Mouse (Mus musculus) neural tube, embryonic 11.5 days (tissue): ENCODE measurements around the gene Plekha5. TPM values are rescaled to one million over a fixed set of nuclear protein-coding genes. Genes with fewer than 3 reads are reported as not detected.

Experiments
- ATAC-seq: fragments of 200-750 bp; cut with Nextera tagmentation; 2 replicates; pipeline ENCODE4 v1.8.0; 2017; ENCODE audit warnings: moderate number of reproducible peaks, mild to moderate bottlenecking, moderate TSS enrichment, moderate library complexity; ENCODE audit not compliant: insufficient read depth, low FRiP score, low TSS enrichment
- DNase-seq: peaks from one replicate; pipeline ENCODE4 v3.0.0-alpha.2; 2015; ENCODE audit warnings: low spot score
- H3K27ac ChIP-seq: fragments of 300-500 bp; sonication (generic); 2 replicates; pipeline ENCODE4 v1.5.1; 2014; ENCODE audit warnings: low read depth, mild to moderate bottlenecking, low read length
- H3K27me3 ChIP-seq: fragments of 300-500 bp; sonication (generic); 2 replicates; pipeline ENCODE4 v1.6.1; 2014; ENCODE audit warnings: mild to moderate bottlenecking, low read length, mixed read lengths; ENCODE audit not compliant: control insufficient read depth, insufficient read depth
- H3K36me3 ChIP-seq: fragments of 300-500 bp; sonication (generic); 2 replicates; pipeline ENCODE4 v1.6.1; 2014; ENCODE audit warnings: mild to moderate bottlenecking, low read length, moderate library complexity, mixed read lengths; ENCODE audit not compliant: control insufficient read depth, insufficient read depth
- H3K4me1 ChIP-seq: fragments of 300-500 bp; sonication (generic); 2 replicates; pipeline ENCODE4 v1.6.1; 2014; ENCODE audit warnings: low read length, mixed read lengths; ENCODE audit not compliant: control insufficient read depth, insufficient read depth
- H3K4me2 ChIP-seq: fragments of 300-500 bp; sonication (generic); 2 replicates; pipeline ENCODE4 v1.6.1; 2014; ENCODE audit warnings: low read depth, mild to moderate bottlenecking, moderate library complexity
- H3K4me3 ChIP-seq: fragments of 300-500 bp; sonication (generic); 2 replicates; pipeline ENCODE4 v1.5.1; 2014; ENCODE audit warnings: low read depth, low read length
- H3K9ac ChIP-seq: fragments of 300-500 bp; sonication (generic); 2 replicates; pipeline ENCODE4 v1.6.1; 2014; ENCODE audit warnings: mild to moderate bottlenecking, low read length
- H3K9me3 ChIP-seq: fragments of 300-500 bp; sonication (generic); 2 replicates; pipeline ENCODE4 v1.6.1; 2016; ENCODE audit warnings: low read length; ENCODE audit not compliant: control insufficient read depth
- WGBS: fragments of 180-500 bp; shearing (Covaris S2); extraction: QIAGEN DNeasy Blood & Tissue Kit; methylation state at CpG from one replicate; pipeline ENCODE4 v1.1.7; 2014; 5-methylcytosine and 5-hydroxymethylcytosine counted together
- polyA plus RNA-seq: library from polyadenylated mRNA; unstranded; fragments of >200 nt; fragmentation: Nextera tagmentation; extraction: Ambion mirVana; gene quantifications from 2 replicates; pipeline ENCODE4 v1.2.1, GENCODE M21; 2014

The Plekha5 gene
- polyA plus RNA-seq, 1 experiment from 2014 or later, result 49.0 TPM

DNA sequence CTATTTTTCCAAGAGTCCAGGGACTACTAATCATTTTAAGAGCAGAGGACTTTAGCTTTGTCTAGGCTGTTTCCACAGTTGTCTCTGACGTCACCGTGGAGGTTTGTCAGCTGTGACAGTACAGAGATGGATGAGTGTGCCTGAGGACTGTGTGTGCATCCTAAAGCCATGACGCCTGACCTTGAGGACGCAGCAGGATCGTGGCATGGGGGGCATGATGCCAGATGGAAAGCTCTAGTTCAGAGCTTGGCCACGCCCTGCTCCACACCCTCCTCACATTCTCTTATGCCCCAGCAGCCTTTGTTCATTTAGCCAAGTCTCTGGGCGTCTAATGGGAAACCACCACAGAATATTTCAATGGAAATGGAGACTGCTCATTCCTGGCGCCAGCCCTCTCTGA, 111.7 kb downstream of the Plekha5 start:
- Histone ChIP-seq H3K4me2 (no peak overlapping the region), H3K4me1 (no peaks in the 10 kb centered on the region), H3K36me3 (peaks cover 10% of the 10 kb centered on the region), H3K27me3 (no peaks in the 10 kb centered on the region), H3K9me3 (no peaks in the 10 kb centered on the region), H3K27ac (no peak overlapping the region), H3K4me3 (no peak overlapping the region), H3K9ac (no peak overlapping the region)
- DNase-seq (no peak), ATAC-seq (no peak)
- 86% methylated on average over 8 of the region's 8 CpGs for WGBS

DNA sequence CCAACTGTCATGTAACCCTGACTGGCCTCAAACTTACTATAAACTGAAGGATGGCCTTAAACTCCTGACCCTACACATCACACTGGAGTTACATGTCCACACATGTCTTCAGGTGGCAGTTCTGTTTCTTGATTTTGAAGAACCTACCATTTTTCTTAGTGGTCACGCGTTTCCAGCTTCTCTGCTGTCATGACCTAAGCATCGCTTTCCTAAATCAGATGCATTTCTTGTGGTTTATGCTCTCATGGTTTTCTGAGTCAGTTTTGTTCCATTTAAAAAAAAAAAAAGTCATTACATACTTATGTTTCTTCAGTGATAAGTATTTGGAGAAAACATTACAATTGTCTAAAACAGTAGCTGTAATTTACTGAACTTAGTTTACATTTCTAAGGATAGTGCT, 118.1 kb downstream of the Plekha5 start:
- Histone ChIP-seq H3K4me1 (no peaks in the 10 kb centered on the region), H3K4me2 (no peak overlapping the region), H3K9me3 (no peaks in the 10 kb centered on the region), H3K27me3 (no peaks in the 10 kb centered on the region), H3K36me3 (peaks cover 4% of the 10 kb centered on the region), H3K4me3 (no peak overlapping the region), H3K27ac (no peak overlapping the region), H3K9ac (no peak overlapping the region)
- DNase-seq, result no peak
- WGBS, result 97% methylated on average over 3 of the region's 3 CpGs
- ATAC-seq, result no peak

DNA sequence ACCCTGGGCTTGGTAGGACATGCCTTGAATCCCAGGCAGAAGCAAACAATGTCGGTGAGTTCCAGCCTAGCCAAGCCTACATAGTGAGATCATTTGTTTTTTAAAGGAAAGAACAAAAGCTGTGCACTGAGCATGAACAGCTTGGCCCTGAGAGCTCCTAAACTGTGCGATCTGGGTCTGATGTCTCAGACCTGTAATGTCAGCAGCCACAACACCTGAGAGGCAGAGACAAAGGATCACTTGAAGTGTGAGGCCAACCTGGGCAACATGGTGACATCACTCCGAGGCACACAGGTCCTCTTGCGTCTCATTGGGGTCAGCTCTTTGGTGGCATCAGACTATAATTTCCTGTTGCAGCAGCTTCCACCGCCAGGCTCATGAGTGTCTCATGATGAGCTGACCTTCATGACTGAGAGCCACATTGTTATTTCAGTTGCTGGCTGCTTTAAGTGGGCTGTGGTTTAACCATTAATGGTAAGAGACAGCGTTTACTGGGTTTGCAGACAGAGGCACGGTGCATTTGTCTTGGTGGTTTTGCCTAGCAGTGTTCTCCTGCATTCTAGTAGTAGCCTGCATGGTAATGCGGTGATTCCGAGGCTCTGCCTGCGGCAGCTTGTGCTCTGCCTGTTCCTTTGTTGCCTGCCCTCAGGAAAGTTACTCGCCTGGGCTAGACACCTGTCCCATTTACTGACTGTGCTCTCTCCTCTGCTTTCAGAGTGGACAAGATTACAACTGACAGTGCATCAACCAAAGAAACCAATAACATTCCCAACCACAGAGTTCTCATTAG, 119.3 kb downstream of the Plekha5 start:
- Histone ChIP-seq H3K4me1 (no peaks in the 10 kb centered on the region), H3K27ac (no peak overlapping the region), H3K9ac (no peak overlapping the region), H3K27me3 (no peaks in the 10 kb centered on the region), H3K36me3 (peaks cover 4% of the 10 kb centered on the region), H3K9me3 (no peaks in the 10 kb centered on the region), H3K4me3 (no peak overlapping the region), H3K4me2 (no peak overlapping the region)
- WGBS, result 84% methylated on average over 11 of the region's 11 CpGs
- ATAC-seq (no peak), DNase-seq (no peak)

DNA sequence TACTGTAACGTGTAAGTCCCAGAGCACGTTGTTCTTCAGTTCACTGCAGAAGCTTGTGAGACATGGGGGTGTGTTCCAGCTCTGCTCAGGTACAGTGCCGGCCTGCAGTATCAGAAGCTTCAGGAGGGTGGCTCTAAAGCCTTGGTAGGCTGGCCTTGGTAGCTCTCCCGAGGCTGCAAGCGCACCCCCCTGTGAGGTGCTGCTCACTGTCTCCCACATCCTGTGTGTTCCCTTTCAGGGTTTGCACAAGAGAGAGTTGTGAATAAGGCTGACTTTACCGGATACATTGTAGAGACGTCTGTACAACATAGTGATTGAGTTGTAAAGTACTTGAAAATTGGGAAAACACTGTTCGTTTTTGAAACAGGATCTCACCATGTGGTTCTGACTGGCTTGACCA, 122.2 kb downstream of the Plekha5 start:
- Histone ChIP-seq H3K27ac (no peak overlapping the region), H3K9me3 (no peaks in the 10 kb centered on the region), H3K9ac (no peak overlapping the region), H3K27me3 (no peaks in the 10 kb centered on the region), H3K4me1 (no peaks in the 10 kb centered on the region), H3K4me3 (no peak overlapping the region), H3K36me3 (peaks cover 4% of the 10 kb centered on the region), H3K4me2 (no peak overlapping the region)
- ATAC-seq (no peak), DNase-seq (no peak)
- 91% methylated on average over 8 of the region's 8 CpGs for WGBS

DNA sequence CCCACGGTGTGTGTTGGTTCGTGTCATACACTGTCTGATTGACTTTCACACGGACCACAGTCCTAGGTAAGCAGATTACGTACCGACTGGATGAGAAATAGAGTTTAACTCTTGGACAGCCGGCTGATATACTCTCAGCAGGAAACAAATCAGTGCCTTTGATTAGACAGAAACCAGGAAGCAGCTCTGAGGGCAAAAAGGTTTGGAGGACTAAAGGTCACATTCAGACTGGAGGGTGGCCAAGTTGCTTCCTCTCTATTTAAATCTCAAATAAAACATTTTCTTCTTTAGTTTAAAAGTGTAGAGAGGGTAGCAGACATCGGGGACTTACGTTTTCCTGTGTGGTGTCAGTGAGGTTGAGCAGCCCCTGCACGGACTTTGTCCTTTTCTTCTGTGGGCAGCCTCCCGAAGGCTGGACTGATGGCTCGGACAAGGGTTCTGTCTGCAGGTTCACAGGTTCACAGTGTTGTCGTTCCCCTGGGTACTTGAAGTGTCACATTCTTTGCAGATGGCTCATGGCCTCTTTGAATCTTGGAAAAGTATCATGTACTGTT, 122.9 kb downstream of the Plekha5 start:
- no peak for DNase-seq
- Histone ChIP-seq H3K27ac (no peak overlapping the region), H3K9ac (no peak overlapping the region), H3K4me2 (no peak overlapping the region), H3K4me1 (no peaks in the 10 kb centered on the region), H3K27me3 (no peaks in the 10 kb centered on the region), H3K9me3 (no peaks in the 10 kb centered on the region), H3K4me3 (no peak overlapping the region), H3K36me3 (peaks cover 4% of the 10 kb centered on the region)
- WGBS, result 68% methylated on average over 12 of the region's 12 CpGs
- no peak for ATAC-seq

DNA sequence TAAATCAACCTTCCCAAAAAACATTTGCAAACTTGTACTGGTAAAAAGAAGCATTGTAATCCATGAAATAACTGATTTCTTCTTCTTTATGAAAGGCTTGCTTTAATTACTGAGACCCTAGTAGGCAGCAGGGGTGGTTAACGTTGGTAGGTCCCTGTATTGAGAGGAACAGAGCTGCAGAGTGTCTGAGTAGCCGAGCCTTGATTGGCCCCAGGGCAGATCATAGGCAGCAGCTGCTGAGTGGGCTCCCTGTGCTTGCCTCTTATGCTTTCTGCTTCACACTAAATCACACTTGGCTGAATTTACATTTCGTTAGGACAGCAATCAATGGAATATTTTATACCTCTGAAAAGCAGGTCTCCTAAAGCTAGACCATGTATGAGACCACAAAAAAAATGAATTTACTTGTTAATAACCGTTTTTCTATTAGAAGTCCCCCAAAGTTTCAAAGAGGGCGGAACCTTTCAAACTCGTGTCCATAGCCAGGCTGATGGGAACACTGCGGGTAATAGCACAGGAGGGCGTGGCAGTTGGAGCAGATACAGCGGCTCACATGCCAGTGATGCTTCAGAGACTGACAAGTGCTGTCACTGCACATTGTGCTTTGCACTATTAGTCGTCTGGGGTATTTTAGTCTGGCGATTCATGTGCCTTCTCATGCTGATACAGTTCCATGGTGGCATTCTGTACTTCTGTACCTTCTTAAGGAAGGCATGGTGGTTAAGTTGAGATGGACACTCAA, 123.5 kb downstream of the Plekha5 start:
- Histone ChIP-seq H3K4me3 (no peak overlapping the region), H3K9me3 (no peaks in the 10 kb centered on the region), H3K4me1 (no peaks in the 10 kb centered on the region), H3K27me3 (no peaks in the 10 kb centered on the region), H3K27ac (no peak overlapping the region), H3K9ac (no peak overlapping the region), H3K36me3 (peaks cover 7% of the 10 kb centered on the region), H3K4me2 (no peak overlapping the region)
- peak; percentile 60; the same call in 1 of the 2 replicates for ATAC-seq
- 81% methylated on average over 11 of the region's 11 CpGs for WGBS
- DNase-seq, result peak; percentile 31

DNA sequence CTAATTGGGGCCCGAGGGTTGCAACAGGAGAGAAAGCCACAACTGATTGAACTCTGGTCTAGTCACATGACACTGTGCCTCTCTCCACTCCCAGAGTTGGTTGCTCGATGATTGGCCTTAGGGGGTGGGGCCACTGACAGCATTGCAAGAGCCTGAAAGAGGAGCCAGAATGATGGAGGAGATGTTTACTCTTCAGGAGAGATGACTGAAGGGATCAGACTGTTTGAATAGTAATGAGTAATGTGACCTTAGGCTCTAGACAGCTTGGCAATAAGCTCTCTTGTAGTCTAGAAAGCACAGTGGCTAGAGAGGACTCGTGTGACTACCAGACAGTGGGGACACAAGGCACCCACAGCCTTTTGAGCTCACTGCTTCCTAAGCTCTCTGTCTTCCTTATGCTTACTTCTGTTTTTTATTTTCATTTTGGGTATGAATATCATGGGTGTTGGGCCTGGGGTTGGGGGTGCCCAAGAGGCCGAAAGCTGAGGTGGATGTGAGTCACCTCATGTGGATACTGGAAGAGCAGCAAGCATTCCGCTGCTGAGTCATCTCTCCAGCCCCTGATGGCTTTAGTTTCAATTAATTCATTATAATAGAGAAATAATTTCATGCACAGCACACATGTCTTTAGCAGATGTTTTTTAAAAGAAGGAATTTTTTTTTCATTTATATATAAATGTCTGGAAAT, 124.4 kb downstream of the Plekha5 start:
- H3K36me3 ChIP-seq, result peaks cover 6% of the 10 kb centered on the region
- no peaks in the 10 kb centered on the region for H3K9me3 ChIP-seq
- no peak overlapping the region for H3K27ac ChIP-seq
- no peaks in the 10 kb centered on the region for H3K27me3 ChIP-seq
- 67% methylated on average over 5 of the region's 5 CpGs for WGBS
- no peak overlapping the region for H3K4me2 ChIP-seq
- H3K9ac ChIP-seq, result no peak overlapping the region
- ATAC-seq (no peak), DNase-seq (no peak)
- H3K4me1 ChIP-seq, result no peaks in the 10 kb centered on the region
- no peak overlapping the region for H3K4me3 ChIP-seq

DNA sequence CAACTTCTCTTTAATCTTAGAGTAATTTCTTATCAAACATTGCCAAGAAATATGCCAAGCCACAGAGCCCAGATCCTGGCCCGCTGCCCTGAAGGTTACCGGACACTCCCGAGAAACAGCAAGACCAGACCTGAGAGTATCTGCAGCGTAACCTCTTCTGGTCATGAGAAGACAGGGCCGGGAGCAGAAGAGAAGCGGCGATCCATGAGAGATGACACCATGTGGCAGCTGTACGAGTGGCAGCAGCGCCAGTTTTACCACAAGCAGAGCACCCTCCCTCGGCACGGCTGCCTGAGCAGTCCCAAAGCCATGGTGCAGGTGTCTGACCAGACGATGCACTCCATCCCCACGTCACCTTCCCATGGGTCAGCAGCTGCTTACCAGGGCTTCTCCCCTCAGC, 126.9 kb downstream of the Plekha5 start:
- no peak for DNase-seq
- 94% methylated on average over 13 of the region's 13 CpGs for WGBS
- Histone ChIP-seq H3K9me3 (no peaks in the 10 kb centered on the region), H3K36me3 (peaks cover 5% of the 10 kb centered on the region; the same call in 1 of the 2 replicates), H3K4me1 (no peaks in the 10 kb centered on the region), H3K4me3 (no peak overlapping the region), H3K27ac (no peak overlapping the region), H3K27me3 (no peaks in the 10 kb centered on the region), H3K4me2 (no peak overlapping the region), H3K9ac (no peak overlapping the region)
- ATAC-seq, result no peak
